Mouse (Mus musculus) liver, adult 2 months (tissue): ENCODE measurements around the gene Cstb. TPM values are rescaled to one million over a fixed set of nuclear protein-coding genes. Genes with fewer than 3 reads are reported as not detected.

Source experiments
- DNase-seq: peaks from one replicate; pipeline ENCODE4 v3.0.0-alpha.2; 2011; ENCODE audit warnings: low read depth, low spot score; ENCODE audit errors: extremely low read depth
- H3K27ac ChIP-seq: fragments of 200-500 bp; replicated peaks from 2 replicates; pipeline ENCODE4 v1.5.1; 2012; ENCODE audit warnings: low read depth, mild to moderate bottlenecking, control low read depth, inconsistent platforms, low read length; ENCODE audit not compliant: insufficient read depth
- H3K27me3 ChIP-seq: fragments of 200-500 bp; 2 replicates; pipeline ENCODE4 v1.6.1; 2012; ENCODE audit warnings: mild to moderate bottlenecking, moderate library complexity, low read length, inconsistent platforms; ENCODE audit not compliant: control insufficient read depth, insufficient read depth
- H3K36me3 ChIP-seq: fragments of 200-500 bp; 2 replicates; pipeline ENCODE4 v1.6.1; 2012; ENCODE audit warnings: low read length, inconsistent platforms; ENCODE audit not compliant: control insufficient read depth, insufficient read depth
- H3K4me1 ChIP-seq: fragments of 200-500 bp; 2 replicates; pipeline ENCODE4 v1.6.1; 2011; ENCODE audit warnings: low read length; ENCODE audit not compliant: control insufficient read depth, insufficient read depth
- H3K4me3 ChIP-seq: fragments of 200-500 bp; 2 replicates; pipeline ENCODE4 v1.5.1; 2011; ENCODE audit warnings: low read depth, mild to moderate bottlenecking, control low read depth, low read length, moderate library complexity; ENCODE audit not compliant: insufficient read depth
- H3K79me2 ChIP-seq: fragments of 200-500 bp; 2 replicates; pipeline ENCODE4 v1.6.1; 2012; ENCODE audit warnings: inconsistent platforms, mild to moderate bottlenecking, low read length, moderate library complexity; ENCODE audit not compliant: control insufficient read depth, insufficient read depth
- H3K9ac ChIP-seq: fragments of 200-500 bp; 2 replicates; pipeline ENCODE4 v1.6.1; 2012; ENCODE audit warnings: low read depth, mild to moderate bottlenecking, control low read depth, inconsistent platforms, low read length
- CTCF ChIP-seq: fragments of 200-500 bp; IDR thresholded peaks from 2 replicates; pipeline ENCODE4 v1.5.1; 2011; ENCODE audit warnings: low read depth, low read length, control low read depth
- POLR2A ChIP-seq: fragments of 200-500 bp; IDR thresholded peaks from 2 replicates; pipeline ENCODE4 v1.6.1; 2011; ENCODE audit warnings: low read length, control low read depth; ENCODE audit not compliant: insufficient read depth; ENCODE audit errors: extremely low read depth
- WGBS: fragments of 180-500 bp; shearing (Covaris S2); methylation state at CpG from one replicate; pipeline ENCODE4 v1.1.7; 2018; 5-methylcytosine and 5-hydroxymethylcytosine counted together
- polyA plus RNA-seq: library from polyadenylated mRNA; depleted of rRNA; stranded (reverse); fragments of >200 nt; gene quantifications from 2 replicates; pipeline ENCODE4 v1.2.3, GENCODE M21; 2012
- total RNA-seq: library from RNA; depleted of rRNA; stranded (reverse); fragments of >200 nt; gene quantifications from 2 replicates; pipeline ENCODE4 v1.2.3, GENCODE M21; 2014

The Cstb gene
- total and polyA plus RNA-seq, 2 experiments, result 47.5 to 60.8 TPM

DNA sequence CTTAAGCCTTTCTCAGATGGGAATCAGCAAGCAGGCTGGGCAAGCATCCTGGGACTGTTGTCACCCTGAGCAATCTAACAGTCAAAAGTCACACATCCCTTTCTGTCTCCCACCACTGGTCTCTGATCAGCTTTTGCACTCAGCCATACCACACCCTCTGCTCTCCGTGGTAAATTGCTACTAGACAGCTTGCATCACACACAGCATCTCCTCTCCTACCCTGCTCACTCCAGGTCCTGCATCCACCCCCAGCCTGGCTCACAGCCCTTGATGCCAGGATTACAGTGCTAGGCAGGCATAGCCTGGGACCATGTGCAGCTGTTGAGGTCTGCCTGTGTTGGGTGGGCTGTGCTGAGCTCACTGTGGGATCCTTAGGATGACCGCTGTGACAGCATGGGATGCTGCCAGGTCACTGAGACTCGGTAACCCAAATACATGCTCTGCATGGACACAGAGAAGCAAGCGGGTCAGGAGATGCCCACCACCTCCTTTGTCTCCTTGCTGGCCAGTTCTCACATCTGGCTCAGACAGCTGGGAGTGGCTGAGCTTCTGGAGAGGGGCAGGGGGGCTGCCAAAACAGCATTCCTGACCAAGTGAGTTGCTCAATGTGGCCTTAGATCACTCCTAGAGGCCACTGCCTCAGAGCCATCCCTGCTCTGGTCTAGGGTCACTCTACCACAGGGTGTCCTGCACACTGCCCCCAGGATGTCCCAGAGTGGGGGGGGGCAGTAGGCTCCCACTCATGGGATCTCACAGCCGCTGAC lies 33.1 kb downstream of the Cstb start:
- DNase-seq, result peak; percentile 59
- WGBS, result 47% methylated on average over 5 of the region's 5 CpGs
- Histone ChIP-seq H3K27ac (peak overlapping the region; percentile 30), H3K4me3 (no peak overlapping the region), H3K27me3 (no peaks in the 10 kb centered on the region), H3K4me1 (peaks cover 48% of the 10 kb centered on the region), H3K9ac (no peak overlapping the region), H3K79me2 (peaks cover 22% of the 10 kb centered on the region; the same call in 1 of the 2 replicates), H3K36me3 (no peaks in the 10 kb centered on the region)
- TF ChIP-seq POLR2A, result no peak
- no peak for TF ChIP-seq CTCF

GRCm38 (mm10) chr10:78460463-78460862 lies 35.0 kb downstream of the Cstb start:
- Histone ChIP-seq H3K4me3 (no peak overlapping the region), H3K79me2 (peaks cover 17% of the 10 kb centered on the region; the same call in 1 of the 2 replicates)

DNA sequence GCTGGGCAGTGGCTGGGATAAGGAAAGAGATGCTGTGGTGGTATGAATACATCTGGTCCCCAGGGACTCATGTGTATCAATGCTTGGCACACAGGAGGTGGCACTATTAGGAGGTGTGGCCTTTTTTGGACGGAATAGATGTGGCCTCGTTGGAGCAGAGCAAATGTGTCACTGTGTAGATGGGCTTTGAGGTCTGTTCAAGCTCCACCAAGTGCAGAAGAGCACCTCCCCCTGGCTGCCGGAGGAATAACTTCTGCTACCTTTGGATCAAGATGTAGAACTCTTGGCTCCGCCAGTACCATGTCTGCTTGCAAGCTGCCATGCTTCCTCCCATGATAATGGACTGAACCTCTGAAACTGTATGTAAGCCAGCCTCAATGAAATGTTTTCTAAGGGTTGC lies 36.3 kb downstream of the Cstb start:
- peaks cover 43% of the 10 kb centered on the region for H3K4me1 ChIP-seq
- no peaks in the 10 kb centered on the region for H3K36me3 ChIP-seq
- H3K4me3 ChIP-seq, result no peak overlapping the region
- TF ChIP-seq POLR2A (no peak), CTCF (peak; percentile 39; the same call in 1 of the 2 replicates)
- no peak overlapping the region for H3K9ac ChIP-seq
- H3K79me2 ChIP-seq, result peaks cover 16% of the 10 kb centered on the region; the same call in 1 of the 2 replicates
- no peak overlapping the region for H3K27ac ChIP-seq
- WGBS, result 60% methylated on average over 4 of the region's 4 CpGs
- DNase-seq, result no peak
- no peaks in the 10 kb centered on the region for H3K27me3 ChIP-seq

More at GRCm38 (mm10) chr10:78460463-78460862, 35.0 kb downstream of the Cstb start:
- Histone ChIP-seq H3K4me1 (peaks cover 48% of the 10 kb centered on the region), H3K27me3 (no peaks in the 10 kb centered on the region), H3K36me3 (no peaks in the 10 kb centered on the region), H3K9ac (no peak overlapping the region), H3K27ac (peak overlapping the region; percentile 35; the same call in 1 of the 2 replicates)
- TF ChIP-seq CTCF (no peak), POLR2A (no peak)
- 13% methylated on average over 5 of the region's 5 CpGs for WGBS
- DNase-seq, result peak; percentile 70

GRCm38 (mm10) chr10:78462945-78463768 lies 37.7 kb downstream of the Cstb start:
- H3K27me3 ChIP-seq, result no peaks in the 10 kb centered on the region
- H3K4me1 ChIP-seq, result peaks cover 35% of the 10 kb centered on the region
- H3K79me2 ChIP-seq, result peaks cover 16% of the 10 kb centered on the region; the same call in 1 of the 2 replicates
- no peak for TF ChIP-seq POLR2A
- no peak for TF ChIP-seq CTCF
- H3K9ac ChIP-seq, result peak overlapping the region; percentile 85
- peak; percentile 80 for DNase-seq
- H3K27ac ChIP-seq, result peak overlapping the region; percentile 78
- H3K4me3 ChIP-seq, result peak overlapping the region; percentile 73
- H3K36me3 ChIP-seq, result no peaks in the 10 kb centered on the region
- WGBS, result 45% methylated on average over 8 of the region's 8 CpGs

DNA sequence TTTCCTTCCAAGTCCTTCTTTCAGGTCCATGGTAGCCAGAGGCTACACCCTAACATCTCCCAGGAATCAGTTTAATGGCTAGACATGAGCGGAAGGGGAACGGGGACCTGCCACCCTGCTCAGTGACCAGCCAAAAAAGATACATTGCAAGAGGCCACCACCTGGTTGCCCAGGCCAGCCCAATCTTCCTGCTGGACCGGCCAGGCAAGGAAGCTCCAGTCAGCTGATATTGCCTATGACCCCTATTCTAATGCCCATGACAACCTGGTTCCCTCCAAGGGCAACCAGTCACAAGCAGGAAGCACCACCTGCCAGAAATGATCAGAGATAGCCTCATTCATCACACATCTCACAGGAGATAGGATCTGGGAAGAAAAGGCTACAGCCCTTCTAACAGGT lies 38.3 kb downstream of the Cstb start:
- Histone ChIP-seq H3K79me2 (peaks cover 16% of the 10 kb centered on the region; the same call in 1 of the 2 replicates), H3K4me3 (peak overlapping the region; percentile 73), H3K27ac (peak overlapping the region; percentile 78), H3K4me1 (peaks cover 29% of the 10 kb centered on the region), H3K9ac (peak overlapping the region; percentile 85), H3K36me3 (no peaks in the 10 kb centered on the region), H3K27me3 (no peaks in the 10 kb centered on the region)
- WGBS, result 28% methylated on average over 3 of the region's 3 CpGs
- TF ChIP-seq POLR2A (no peak), CTCF (no peak)
- no peak for DNase-seq
